Mouse (Mus musculus): Measurements from ENCODE around the gene Nr1d1. TPM values are rescaled to one million over a fixed set of nuclear protein-coding genes. Genes with fewer than 3 reads are reported as not detected.

Nr1d1 gene
- 6.9 and 8.9 TPM in 2 replicates for polyA plus RNA-seq (2015; fragmentation: Nextera tagmentation; extraction: Ambion mirVana)

DNA sequence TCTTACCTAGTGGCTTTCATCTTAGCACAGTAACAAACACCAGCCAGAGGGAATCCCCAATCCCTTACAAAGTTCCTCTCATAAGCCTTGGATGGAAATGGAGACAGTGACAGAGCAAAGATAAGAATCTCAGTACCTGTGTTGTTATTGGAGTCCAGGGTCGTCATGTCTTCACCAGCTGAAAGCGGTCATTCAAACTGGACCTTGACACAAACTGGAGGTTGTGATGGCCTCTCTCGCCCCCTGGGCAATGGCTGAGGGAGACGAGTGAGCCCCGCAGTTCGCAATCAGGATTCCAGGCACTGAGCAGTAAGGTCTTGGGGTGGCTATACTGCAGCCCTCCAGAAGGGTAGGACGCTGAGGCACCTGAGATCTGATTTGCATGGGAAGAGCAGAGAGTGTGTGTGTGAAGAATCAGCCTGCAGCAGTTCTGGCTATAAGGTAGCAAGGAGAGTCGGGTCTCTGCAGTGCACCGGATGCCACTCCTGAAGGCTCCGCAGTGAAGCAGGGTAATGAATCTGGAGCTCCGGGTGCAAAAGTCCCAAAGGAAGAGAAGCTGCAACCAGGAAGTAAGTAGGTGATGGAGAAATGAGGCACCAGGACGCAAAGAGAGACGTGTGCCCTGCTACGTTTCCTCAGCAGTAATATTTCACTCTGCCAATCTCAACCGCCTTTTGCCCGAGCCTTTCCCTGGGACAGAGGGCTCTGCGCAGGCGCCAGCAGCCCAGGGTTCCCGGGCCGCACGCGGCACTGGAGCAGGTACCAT lies at the start of gene Nr1d1:
TSS of gene Nr1d1 (minus strand) at position 752 of the 766 bp plus-strand sequence.
- WGBS = 1% methylated on average over 22 of the region's 22 CpGs
- Histone ChIP-seq H3K4me1 (ENCODE audit: insufficient read depth, low read depth, low read length) (peaks cover 37% of the 10 kb centered on the region), H3K27ac (ENCODE audit: low read length) (peak within 1 kb of the TSS; percentile 96), H3K9me3 (ENCODE audit: low read length) (no peaks in the 10 kb centered on the region), H3K4me2 (replicated peaks; ENCODE audit: low read depth, low read length) (peak within 1 kb of the TSS; percentile 57), H3K9ac (replicated peaks; ENCODE audit: low read depth) (peak within 1 kb of the TSS; percentile 72), H3K4me3 (ENCODE audit: low read depth, low read length) (peak within 1 kb of the TSS; percentile 48), H3K36me3 (ENCODE audit: insufficient read depth, low read length) (peaks cover 7% of the 10 kb centered on the region; the same call in 1 of the 2 replicates), H3K27me3 (replicated peaks; ENCODE audit: insufficient read depth, low read length) (no peaks in the 10 kb centered on the region)
- no peak for DNase-seq (ENCODE audit: low spot score)
- TF ChIP-seq EP300 (IDR thresholded peaks at IDR 0.05) = no peak
- TF ChIP-seq CTCF (IDR thresholded peaks at IDR 0.05) = peak; percentile 32
- no peak for ATAC-seq

DNA sequence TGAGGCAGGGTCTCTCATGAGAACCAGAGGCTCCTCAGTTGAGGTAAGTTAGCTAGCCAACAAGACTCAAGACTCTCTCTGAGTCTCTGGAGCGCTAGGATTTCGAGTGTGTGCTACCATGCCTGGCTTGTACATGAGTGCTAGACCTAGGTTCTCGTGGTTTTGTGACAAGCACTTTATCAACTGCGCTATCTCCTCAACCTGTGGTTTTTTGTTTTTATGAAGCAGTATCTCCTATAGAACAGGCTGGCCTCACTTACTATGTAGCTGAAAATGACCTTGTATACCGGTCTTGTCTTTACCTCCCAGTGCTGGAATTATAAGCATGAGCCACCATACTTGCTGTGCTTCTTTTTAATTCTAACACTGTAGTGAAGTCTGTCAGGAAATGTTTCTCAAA lies 45.8 kb upstream of the Nr1d1 start:
- ATAC-seq = no peak
- Histone ChIP-seq H3K27ac (ENCODE audit: low read length) (no peak overlapping the region), H3K36me3 (ENCODE audit: insufficient read depth, low read length) (peaks cover 50% of the 10 kb centered on the region), H3K9me3 (ENCODE audit: low read length) (no peaks in the 10 kb centered on the region), H3K4me3 (ENCODE audit: low read depth, low read length) (no peak overlapping the region), H3K4me1 (ENCODE audit: insufficient read depth, low read depth, low read length) (no peaks in the 10 kb centered on the region), H3K4me2 (replicated peaks; ENCODE audit: low read depth, low read length) (no peak overlapping the region), H3K27me3 (replicated peaks; ENCODE audit: insufficient read depth, low read length) (no peaks in the 10 kb centered on the region), H3K9ac (replicated peaks; ENCODE audit: low read depth) (no peak overlapping the region)
- 90% methylated on average over 5 of the region's 5 CpGs for WGBS
- DNase-seq (ENCODE audit: low spot score) = no peak
- TF ChIP-seq CTCF (IDR thresholded peaks at IDR 0.05) = no peak
- no peak for TF ChIP-seq EP300 (IDR thresholded peaks at IDR 0.05)

DNA sequence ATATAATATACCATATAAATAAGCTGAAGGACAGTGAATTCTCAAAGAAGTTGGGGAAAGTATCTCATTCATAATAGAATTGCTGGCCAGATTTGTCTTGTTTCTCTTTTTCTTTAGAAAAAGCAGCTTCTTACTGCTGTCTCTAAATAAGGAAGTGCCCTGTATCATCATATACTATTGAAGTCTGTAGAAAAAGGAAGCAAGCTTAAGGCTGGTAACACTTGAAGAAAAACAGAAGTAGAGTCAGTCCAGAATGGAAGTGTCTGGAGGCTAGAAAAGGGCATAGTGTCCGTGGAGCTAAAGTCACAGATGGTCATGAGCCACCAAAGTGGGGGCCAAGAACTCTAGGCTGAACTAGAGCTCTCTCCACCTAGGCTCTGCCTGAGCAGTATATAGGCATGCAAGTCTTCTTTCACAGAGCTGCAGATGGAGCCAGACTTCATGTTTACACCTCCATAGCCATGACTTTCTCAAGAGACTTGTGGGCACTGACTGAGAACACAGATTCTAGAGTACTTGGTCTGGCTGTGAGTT lies 41.6 kb upstream of the Nr1d1 start:
- Histone ChIP-seq H3K4me3 (ENCODE audit: low read depth, low read length) (no peak overlapping the region), H3K9ac (replicated peaks; ENCODE audit: low read depth) (no peak overlapping the region), H3K36me3 (ENCODE audit: insufficient read depth, low read length) (peaks cover 29% of the 10 kb centered on the region), H3K27ac (ENCODE audit: low read length) (no peak overlapping the region), H3K4me1 (ENCODE audit: insufficient read depth, low read depth, low read length) (no peaks in the 10 kb centered on the region; the same call in 1 of the 2 replicates), H3K27me3 (replicated peaks; ENCODE audit: insufficient read depth, low read length) (no peaks in the 10 kb centered on the region), H3K4me2 (replicated peaks; ENCODE audit: low read depth, low read length) (no peak overlapping the region), H3K9me3 (ENCODE audit: low read length) (no peaks in the 10 kb centered on the region)
- ATAC-seq = no peak
- 100% methylated on average over 1 of the region's 1 CpGs for WGBS
- DNase-seq (ENCODE audit: low spot score) = peak; percentile 35
- TF ChIP-seq EP300 (IDR thresholded peaks at IDR 0.05) (no peak), CTCF (IDR thresholded peaks at IDR 0.05) (no peak)

DNA sequence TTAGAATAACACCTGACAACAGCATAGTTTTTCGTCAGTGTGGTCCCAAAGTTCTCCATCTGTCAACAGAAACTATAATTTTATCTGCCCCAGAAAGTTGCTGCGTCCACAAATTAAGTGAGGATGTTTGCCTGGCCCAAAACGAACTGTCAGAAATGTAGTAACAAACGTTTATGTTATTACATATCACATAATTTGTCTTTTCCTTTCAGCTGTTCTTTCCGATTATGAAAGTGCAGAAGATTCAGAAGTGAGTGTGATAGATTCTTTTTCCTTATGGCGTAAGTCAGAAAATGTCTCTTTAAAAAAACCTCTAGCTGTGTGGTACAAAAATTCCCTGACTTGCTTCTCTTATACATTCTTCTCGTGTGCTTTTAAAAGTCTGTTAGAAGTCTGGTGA lies 35.6 kb upstream of the Nr1d1 start:
- no peak for TF ChIP-seq CTCF (IDR thresholded peaks at IDR 0.05)
- peak; percentile 72 for TF ChIP-seq EP300 (IDR thresholded peaks at IDR 0.05)
- H3K27me3 ChIP-seq (replicated peaks; ENCODE audit: insufficient read depth, low read length) = no peaks in the 10 kb centered on the region
- H3K4me1 ChIP-seq (ENCODE audit: insufficient read depth, low read depth, low read length) = peaks cover 5% of the 10 kb centered on the region; the same call in 1 of the 2 replicates
- 39% methylated on average over 7 of the region's 7 CpGs for WGBS
- peak overlapping the region; percentile 72 for H3K4me2 ChIP-seq (replicated peaks; ENCODE audit: low read depth, low read length)
- no peaks in the 10 kb centered on the region for H3K9me3 ChIP-seq (ENCODE audit: low read length)
- ATAC-seq (no peak), DNase-seq (ENCODE audit: low spot score) (peak; percentile 88)
- H3K27ac ChIP-seq (ENCODE audit: low read length) = peak overlapping the region; percentile 99; the same call in 1 of the 2 replicates
- peaks cover 13% of the 10 kb centered on the region; the same call in 1 of the 2 replicates for H3K36me3 ChIP-seq (ENCODE audit: insufficient read depth, low read length)
- H3K4me3 ChIP-seq (ENCODE audit: low read depth, low read length) = peak overlapping the region; percentile 96
- peak overlapping the region; percentile 95 for H3K9ac ChIP-seq (replicated peaks; ENCODE audit: low read depth)

DNA sequence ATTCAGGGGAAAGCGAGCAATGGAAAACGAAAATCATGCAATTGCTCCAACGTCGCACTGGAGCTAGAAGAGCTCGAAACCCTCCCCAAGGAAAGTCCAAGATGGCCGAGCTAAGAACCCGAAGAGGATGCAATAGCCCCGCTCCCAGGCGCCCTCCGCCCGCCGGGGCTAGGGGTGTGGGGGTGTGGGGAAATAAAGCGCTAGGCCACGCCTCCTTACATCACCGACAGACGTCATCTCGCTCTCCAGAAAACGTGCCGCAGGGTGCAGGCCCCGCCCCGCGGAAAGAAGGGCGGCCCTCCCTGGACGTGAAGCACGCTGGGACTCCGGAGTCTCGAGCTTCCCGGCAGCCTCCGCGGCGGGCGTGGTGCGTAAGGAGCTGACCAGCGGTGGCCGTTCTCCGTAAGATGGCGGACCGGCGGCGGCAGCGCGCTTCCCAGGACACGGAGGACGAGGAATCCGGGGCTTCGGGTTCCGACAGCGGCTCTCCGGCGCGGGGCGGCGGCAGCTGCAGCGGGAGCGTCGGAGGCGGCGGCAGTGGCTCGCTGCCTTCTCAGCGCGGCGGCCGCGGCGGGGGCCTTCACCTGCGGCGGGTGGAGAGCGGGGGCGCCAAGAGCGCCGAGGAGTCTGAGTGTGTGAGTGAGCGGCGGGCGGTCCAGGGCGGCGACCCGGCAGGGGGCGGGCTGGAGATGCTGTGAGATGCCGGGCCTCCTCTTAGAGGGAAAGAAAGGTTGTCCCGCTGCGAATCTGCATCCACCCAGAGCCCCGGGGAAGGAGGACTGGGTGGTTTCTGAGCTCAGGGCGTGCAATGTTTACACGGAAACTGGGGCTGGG lies 34.5 kb upstream of the Nr1d1 start:
- Histone ChIP-seq H3K4me2 (replicated peaks; ENCODE audit: low read depth, low read length) (peak overlapping the region; percentile 72), H3K9ac (replicated peaks; ENCODE audit: low read depth) (peak overlapping the region; percentile 95), H3K4me1 (ENCODE audit: insufficient read depth, low read depth, low read length) (peaks cover 5% of the 10 kb centered on the region; the same call in 1 of the 2 replicates), H3K27me3 (replicated peaks; ENCODE audit: insufficient read depth, low read length) (no peaks in the 10 kb centered on the region), H3K27ac (ENCODE audit: low read length) (peak overlapping the region; percentile 99), H3K9me3 (ENCODE audit: low read length) (no peaks in the 10 kb centered on the region), H3K36me3 (ENCODE audit: insufficient read depth, low read length) (peaks cover 22% of the 10 kb centered on the region; the same call in 1 of the 2 replicates), H3K4me3 (ENCODE audit: low read depth, low read length) (peak overlapping the region; percentile 96)
- TF ChIP-seq EP300 (IDR thresholded peaks at IDR 0.05) = no peak
- peak; percentile 64 for TF ChIP-seq CTCF (IDR thresholded peaks at IDR 0.05)
- ATAC-seq (peak; percentile 98), DNase-seq (ENCODE audit: low spot score) (peak; percentile 99)
- 3% methylated on average over 55 of the region's 84 CpGs for WGBS

DNA sequence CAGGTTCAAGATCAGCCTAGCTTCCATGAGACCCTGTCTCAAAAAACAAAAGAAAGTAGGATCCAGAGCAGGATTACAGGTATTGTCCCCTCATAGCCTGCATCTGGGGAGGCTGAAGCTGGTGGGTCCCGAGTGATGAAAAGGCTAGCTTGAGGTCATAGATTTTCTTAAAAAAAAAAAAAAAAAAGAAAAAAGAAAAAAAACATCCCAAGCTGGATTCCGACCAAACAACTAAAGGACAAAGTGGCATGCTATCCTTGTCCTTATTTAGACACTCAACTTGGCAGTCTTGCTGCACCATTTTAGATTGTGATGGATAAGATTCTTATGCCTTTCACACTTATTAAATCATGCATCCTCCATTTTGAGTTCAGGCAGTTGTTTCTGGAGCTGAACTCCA lies 33.3 kb upstream of the Nr1d1 start:
- H3K9me3 ChIP-seq (ENCODE audit: low read length) = no peaks in the 10 kb centered on the region
- no peaks in the 10 kb centered on the region for H3K27me3 ChIP-seq (replicated peaks; ENCODE audit: insufficient read depth, low read length)
- H3K36me3 ChIP-seq (ENCODE audit: insufficient read depth, low read length) = peaks cover 32% of the 10 kb centered on the region
- H3K9ac ChIP-seq (replicated peaks; ENCODE audit: low read depth) = no peak overlapping the region
- no peak overlapping the region for H3K4me2 ChIP-seq (replicated peaks; ENCODE audit: low read depth, low read length)
- 60% methylated on average over 2 of the region's 2 CpGs for WGBS
- DNase-seq (ENCODE audit: low spot score) (no peak), ATAC-seq (no peak)
- TF ChIP-seq EP300 (IDR thresholded peaks at IDR 0.05) = no peak
- no peak for TF ChIP-seq CTCF (IDR thresholded peaks at IDR 0.05)
- no peak overlapping the region for H3K4me3 ChIP-seq (ENCODE audit: low read depth, low read length)
- H3K4me1 ChIP-seq (ENCODE audit: insufficient read depth, low read depth, low read length) = peaks cover 5% of the 10 kb centered on the region; the same call in 1 of the 2 replicates
- peak overlapping the region; percentile 99; the same call in 1 of the 2 replicates for H3K27ac ChIP-seq (ENCODE audit: low read length)
